Mouse (Mus musculus) megakaryocyte, embryonic 14.5 days (primary cell): ENCODE data around the gene Hist1h1b.

ENCODE experiments used
- FLI1 ChIP-seq: IDR thresholded peaks from 2 replicates; pipeline ENCODE4 v1.6.1; 2012; ENCODE audit warnings: low read length, inconsistent platforms, mixed read lengths
- GATA1 ChIP-seq: IDR thresholded peaks from 3 replicates; pipeline ENCODE4 v1.6.1; 2012; ENCODE audit warnings: mixed read lengths, low read length, inconsistent platforms, borderline replicate concordance

DNA sequence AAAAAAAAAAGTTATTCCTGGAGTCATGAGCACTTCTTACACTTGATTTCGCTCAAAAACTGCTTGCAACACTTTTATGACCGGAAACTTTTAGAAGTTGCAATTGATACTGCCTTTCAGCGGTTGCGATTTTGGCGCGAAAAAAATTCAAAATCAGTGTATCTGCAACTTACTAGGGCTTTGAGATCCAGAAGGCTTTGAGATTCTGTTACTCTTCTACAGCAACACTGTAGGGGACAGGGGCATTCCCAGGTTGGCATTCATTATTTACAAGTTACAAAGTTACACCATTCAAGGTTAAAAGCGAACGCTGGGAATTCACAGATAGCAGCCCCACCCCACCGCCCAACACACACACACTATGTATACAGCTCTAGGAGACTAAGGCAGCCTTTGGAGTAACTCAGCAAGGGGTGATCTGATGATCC lies 3.3 kb upstream of the Hist1h1b start:
- TF ChIP-seq GATA1: no peak
- TF ChIP-seq FLI1: no peak
